Mouse (Mus musculus) bone marrow, adult 2 months (tissue): ENCODE data around the gene Tedc2.

ENCODE experiments used
- CTCF ChIP-seq: fragments of 200-500 bp; IDR thresholded peaks from 2 replicates; pipeline ENCODE4 v1.5.1; 2011; ENCODE audit warnings: low read length, control low read depth; ENCODE audit not compliant: control insufficient read depth, insufficient read depth
- POLR2A ChIP-seq: fragments of 200-500 bp; IDR thresholded peaks from 2 replicates; pipeline ENCODE4 v1.6.1; 2011; ENCODE audit warnings: low read depth, mild to moderate bottlenecking, control low read depth, low read length, borderline replicate concordance; ENCODE audit not compliant: control insufficient read depth

DNA sequence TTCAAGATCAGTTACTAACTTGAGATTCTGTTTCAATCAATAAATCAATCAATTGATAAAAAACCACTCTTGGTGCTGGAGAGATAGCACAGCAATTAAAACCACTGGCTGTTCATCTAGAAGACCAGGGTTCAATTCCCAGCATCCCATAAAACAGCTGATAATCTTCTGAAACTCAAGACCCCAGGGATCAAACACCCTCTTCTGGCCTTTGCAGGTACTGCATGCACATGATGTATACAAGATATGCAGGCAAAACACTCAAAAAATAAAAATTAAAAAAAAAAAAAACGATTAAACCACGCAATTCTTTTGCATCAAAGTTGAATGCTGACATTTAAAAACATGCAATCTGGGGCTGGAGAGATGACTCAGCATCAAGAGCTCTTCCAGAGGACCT, 28.0 kb upstream of the Tedc2 start:
- no peak for TF ChIP-seq CTCF
- no peak for TF ChIP-seq POLR2A
